Mouse (Mus musculus): ENCODE data around the gene Ceacam19.

Gene Ceacam19

GRCm38 (mm10) chr7:19880754-19881153, 7.0 kb downstream of the Ceacam19 start:
- DNase-seq (ENCODE audit: low spot score), result no peak

GRCm38 (mm10) chr7:19876781-19877425, 10.9 kb downstream of the Ceacam19 start:
- no peak for DNase-seq (ENCODE audit: low spot score)

GRCm38 (mm10) chr7:19875948-19876682, 11.7 kb downstream of the Ceacam19 start:
- peak; percentile 47 for DNase-seq (ENCODE audit: low spot score)

- DNase-seq (ENCODE audit: low spot score), result no peak
Measured at GRCm38 (mm10) chr7:19871943-19872601, 15.7 kb downstream of the Ceacam19 start.

- DNase-seq (ENCODE audit: low spot score), result no peak
Measured at GRCm38 (mm10) chr7:19871137-19871621, 16.6 kb downstream of the Ceacam19 start.

GRCm38 (mm10) chr7:19867751-19868399, 19.9 kb downstream of the Ceacam19 start:
- no peak for DNase-seq (ENCODE audit: low spot score)

GRCm38 (mm10) chr7:19866490-19866889, 21.3 kb downstream of the Ceacam19 start:
- DNase-seq (ENCODE audit: low spot score), result no peak

- DNase-seq (ENCODE audit: low spot score), result no peak
Measured at GRCm38 (mm10) chr7:19865246-19866036, 22.3 kb downstream of the Ceacam19 start.

- no peak for DNase-seq (ENCODE audit: low spot score)
Measured at GRCm38 (mm10) chr7:19864241-19864640, 23.5 kb downstream of the Ceacam19 start.

GRCm38 (mm10) chr7:19861199-19861598, 26.6 kb downstream of the Ceacam19 start, which contains the start of gene Ceacam16:
Gene Ceacam16, minus strand, starts transcription at chr7:19861299.
- DNase-seq (ENCODE audit: low spot score), result no peak

- no peak for DNase-seq (ENCODE audit: low spot score)
Measured at GRCm38 (mm10) chr7:19859740-19860139, 28.0 kb downstream of the Ceacam19 start.

- DNase-seq (ENCODE audit: low spot score), result no peak
Measured at GRCm38 (mm10) chr7:19856283-19856682, 31.5 kb downstream of the Ceacam19 start.

GRCm38 (mm10) chr7:19855663-19856062, 32.1 kb downstream of the Ceacam19 start:
- DNase-seq (ENCODE audit: low spot score), result no peak

GRCm38 (mm10) chr7:19853526-19853925, 34.2 kb downstream of the Ceacam19 start:
- DNase-seq (ENCODE audit: low spot score), result no peak

GRCm38 (mm10) chr7:19851858-19852570, 35.8 kb downstream of the Ceacam19 start, which contains the start of gene Gm19345:
Gene Gm19345, plus strand, starts transcription at chr7:19852003.
- DNase-seq (ENCODE audit: low spot score), result no peak

- DNase-seq (ENCODE audit: low spot score), result no peak
Measured at GRCm38 (mm10) chr7:19844521-19845171, 43.1 kb downstream of the Ceacam19 start.

- peak; percentile 74 for DNase-seq (ENCODE audit: low spot score)
Measured at GRCm38 (mm10) chr7:19843561-19843960, 44.2 kb downstream of the Ceacam19 start.

GRCm38 (mm10) chr7:19842885-19843504, 44.8 kb downstream of the Ceacam19 start:
- no peak for DNase-seq (ENCODE audit: low spot score)

- no peak for DNase-seq (ENCODE audit: low spot score)
Measured at GRCm38 (mm10) chr7:19841686-19842413, 45.9 kb downstream of the Ceacam19 start.

Data from ovary, postnatal 14 days (tissue).